Mouse (Mus musculus) neural tube, embryonic 15.5 days (tissue): ENCODE measurements around the gene Tomm5. TPM values are rescaled to one million over a fixed set of nuclear protein-coding genes. Genes with fewer than 3 reads are reported as not detected.
A peak's percentile ranks its signal among the peaks of the same experiment; 100 is the strongest.

ENCODE experiments used
- ATAC-seq: fragments of 200-750 bp; cut with Nextera tagmentation; 2 replicates; pipeline ENCODE4 v1.8.0; 2017; ENCODE audit warnings: mild to moderate bottlenecking, moderate TSS enrichment, moderate library complexity; ENCODE audit not compliant: low FRiP score
- H3K27ac ChIP-seq: fragments of 300-500 bp; sonication (generic); replicated peaks from 2 replicates; pipeline ENCODE4 v1.5.1; 2015; ENCODE audit warnings: mild to moderate bottlenecking, inconsistent platforms
- H3K27me3 ChIP-seq: fragments of 300-500 bp; sonication (generic); replicated peaks from 2 replicates; pipeline ENCODE4 v1.6.1; 2015; ENCODE audit warnings: inconsistent platforms
- H3K36me3 ChIP-seq: fragments of 300-500 bp; sonication (generic); 2 replicates; pipeline ENCODE4 v1.6.1; 2015; ENCODE audit warnings: inconsistent platforms
- H3K4me1 ChIP-seq: fragments of 300-500 bp; sonication (generic); 2 replicates; pipeline ENCODE4 v1.6.1; 2015; ENCODE audit warnings: inconsistent platforms
- H3K4me2 ChIP-seq: fragments of 300-500 bp; sonication (generic); 2 replicates; pipeline ENCODE4 v1.6.1; 2015; ENCODE audit warnings: inconsistent platforms, mild to moderate bottlenecking, moderate library complexity
- H3K4me3 ChIP-seq: fragments of 300-500 bp; sonication (generic); replicated peaks from 2 replicates; pipeline ENCODE4 v1.5.1; 2015; ENCODE audit warnings: mild to moderate bottlenecking, inconsistent platforms
- H3K9ac ChIP-seq: fragments of 300-500 bp; sonication (generic); replicated peaks from 2 replicates; pipeline ENCODE4 v1.6.1; 2015; ENCODE audit warnings: mild to moderate bottlenecking, inconsistent platforms
- H3K9me3 ChIP-seq: fragments of 300-500 bp; sonication (generic); replicated peaks from 2 replicates; pipeline ENCODE4 v1.6.1; 2016; ENCODE audit warnings: inconsistent platforms
- WGBS: fragments of 180-500 bp; shearing (Covaris S2); methylation state at CpG from one replicate; pipeline ENCODE4 v1.1.7; 2015; ENCODE audit warnings: mixed read lengths; 5-methylcytosine and 5-hydroxymethylcytosine counted together
- polyA plus RNA-seq: library from polyadenylated mRNA; unstranded; fragments of >200 nt; fragmentation: Nextera tagmentation; extraction: Ambion mirVana; gene quantifications from 2 replicates; pipeline ENCODE4 v1.2.1, GENCODE M21; 2015

Tomm5 gene
- 173 and 206 TPM in 2 replicates for polyA plus RNA-seq

DNA sequence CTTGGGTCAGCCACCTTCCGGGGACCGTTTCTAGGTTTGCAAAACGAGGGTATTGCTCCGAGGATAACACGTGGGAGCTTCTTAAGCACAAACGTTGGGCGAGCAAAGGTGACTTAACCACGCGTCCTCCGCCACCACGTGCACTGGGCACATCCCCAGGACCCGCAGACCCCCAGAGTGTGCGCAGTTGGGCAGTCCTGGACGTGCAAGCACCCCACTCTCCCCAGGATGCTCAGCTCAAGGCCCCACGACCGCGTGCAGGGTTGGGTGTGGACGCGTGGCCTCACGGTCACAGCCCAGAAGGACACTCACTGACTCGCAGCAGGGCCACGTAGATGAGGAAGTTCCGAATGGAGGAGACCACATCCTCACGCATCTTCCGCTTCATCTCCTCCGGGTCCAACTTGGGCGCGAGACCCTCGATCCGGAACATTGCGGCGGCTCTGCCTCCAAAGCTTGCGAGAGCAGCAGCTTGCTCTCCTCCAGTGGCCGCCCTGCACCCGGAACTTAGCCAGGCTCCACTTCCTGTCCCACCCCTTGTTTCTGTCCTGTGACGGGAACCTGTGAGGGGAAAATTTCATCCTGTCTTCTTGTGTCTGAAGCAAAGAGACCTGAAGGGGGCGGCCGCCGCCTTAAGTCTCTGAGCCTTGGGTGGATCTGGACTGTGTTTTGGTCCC is at the start of gene Tomm5:
Tomm5 (minus strand) TSS at position 514 of the 677 bp plus-strand sequence.
- no peaks in the 10 kb centered on the region for H3K9me3 ChIP-seq
- H3K4me3 ChIP-seq = peak within 1 kb of the TSS; percentile 97
- ATAC-seq = peak; percentile 96
- peak within 1 kb of the TSS; percentile 65 for H3K27ac ChIP-seq
- H3K27me3 ChIP-seq = no peaks in the 10 kb centered on the region
- H3K9ac ChIP-seq = peak within 1 kb of the TSS; percentile 92
- peaks cover 19% of the 10 kb centered on the region for H3K36me3 ChIP-seq
- H3K4me2 ChIP-seq = peak within 1 kb of the TSS; percentile 81
- under 1% methylated on average over 39 of the region's 39 CpGs for WGBS
- H3K4me1 ChIP-seq = peaks cover 17% of the 10 kb centered on the region

GRCm38 (mm10) chr4:45156433-45156832 is 48.5 kb upstream of the Tomm5 start:
- H3K9me3 ChIP-seq = no peaks in the 10 kb centered on the region
- H3K36me3 ChIP-seq = no peaks in the 10 kb centered on the region
- H3K27me3 ChIP-seq = no peaks in the 10 kb centered on the region
- ATAC-seq = no peak
- H3K9ac ChIP-seq = no peak overlapping the region
- no peak overlapping the region for H3K4me3 ChIP-seq
- 84% methylated on average over 3 of the region's 3 CpGs for WGBS
- H3K4me2 ChIP-seq = no peak overlapping the region
- no peaks in the 10 kb centered on the region for H3K4me1 ChIP-seq
- no peak overlapping the region for H3K27ac ChIP-seq

GRCm38 (mm10) chr4:45143005-45143404 is 35.1 kb upstream of the Tomm5 start:
- Histone ChIP-seq H3K4me2 (no peak overlapping the region), H3K4me3 (no peak overlapping the region), H3K9ac (no peak overlapping the region), H3K36me3 (no peaks in the 10 kb centered on the region), H3K9me3 (no peaks in the 10 kb centered on the region), H3K27me3 (no peaks in the 10 kb centered on the region), H3K4me1 (peaks cover 20% of the 10 kb centered on the region), H3K27ac (peak overlapping the region; percentile 34; the same call in 1 of the 2 replicates)
- ATAC-seq = peak; percentile 57; the same call in 1 of the 2 replicates
- WGBS = 53% methylated on average over 8 of the region's 8 CpGs

DNA sequence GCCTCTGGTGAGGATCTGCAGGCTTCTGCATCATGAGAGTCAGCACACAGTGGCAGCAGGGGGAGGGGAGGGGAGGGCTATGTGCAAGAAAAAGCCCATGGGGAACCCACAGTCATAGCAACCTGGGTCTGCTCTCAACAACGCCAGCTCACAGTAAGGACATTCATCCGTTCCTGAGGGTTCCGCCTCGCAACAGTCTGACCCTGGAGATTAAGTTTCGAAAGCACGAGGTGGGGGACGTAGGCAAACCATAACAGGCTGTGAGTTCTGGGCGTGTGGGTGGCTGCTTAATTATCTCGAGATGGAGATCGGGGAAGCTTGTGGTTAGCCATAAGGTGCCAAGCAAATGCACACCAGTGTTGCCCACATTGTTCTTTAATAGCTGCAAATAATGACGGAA is 34.5 kb upstream of the Tomm5 start:
- H3K4me3 ChIP-seq = no peak overlapping the region
- H3K4me2 ChIP-seq = no peak overlapping the region
- H3K27me3 ChIP-seq = no peaks in the 10 kb centered on the region
- peaks cover 20% of the 10 kb centered on the region for H3K4me1 ChIP-seq
- H3K9ac ChIP-seq = no peak overlapping the region
- WGBS = 49% methylated on average over 11 of the region's 11 CpGs
- ATAC-seq = peak; percentile 63; the same call in 1 of the 2 replicates
- no peaks in the 10 kb centered on the region for H3K9me3 ChIP-seq
- no peaks in the 10 kb centered on the region for H3K36me3 ChIP-seq
- H3K27ac ChIP-seq = no peak overlapping the region

- 78% methylated on average over 5 of the region's 5 CpGs for WGBS
- Histone ChIP-seq H3K27ac (no peak overlapping the region), H3K4me1 (peaks cover 20% of the 10 kb centered on the region), H3K27me3 (no peaks in the 10 kb centered on the region), H3K36me3 (no peaks in the 10 kb centered on the region), H3K9me3 (no peaks in the 10 kb centered on the region), H3K4me3 (no peak overlapping the region), H3K9ac (no peak overlapping the region), H3K4me2 (no peak overlapping the region)
- ATAC-seq = no peak
These were observed 33.9 kb upstream of the Tomm5 start for GRCm38 (mm10) chr4:45141835-45142234.

GRCm38 (mm10) chr4:45137636-45138035 is 29.7 kb upstream of the Tomm5 start:
- no peaks in the 10 kb centered on the region for H3K36me3 ChIP-seq
- peaks cover 10% of the 10 kb centered on the region; the same call in 1 of the 2 replicates for H3K4me1 ChIP-seq
- H3K4me2 ChIP-seq = no peak overlapping the region
- no peak overlapping the region for H3K27ac ChIP-seq
- H3K9me3 ChIP-seq = no peaks in the 10 kb centered on the region
- H3K9ac ChIP-seq = no peak overlapping the region
- WGBS = 49% methylated on average over 4 of the region's 4 CpGs
- no peak overlapping the region for H3K4me3 ChIP-seq
- no peak for ATAC-seq
- H3K27me3 ChIP-seq = no peaks in the 10 kb centered on the region

GRCm38 (mm10) chr4:45134471-45134870 is 26.6 kb upstream of the Tomm5 start:
- Histone ChIP-seq H3K4me3 (no peak overlapping the region), H3K27me3 (no peaks in the 10 kb centered on the region), H3K9ac (no peak overlapping the region), H3K4me1 (no peaks in the 10 kb centered on the region), H3K4me2 (no peak overlapping the region), H3K27ac (no peak overlapping the region), H3K9me3 (no peaks in the 10 kb centered on the region), H3K36me3 (no peaks in the 10 kb centered on the region)
- WGBS = 87% methylated on average over 8 of the region's 8 CpGs
- ATAC-seq = no peak

- no peak for ATAC-seq
These were observed 23.1 kb upstream of the Tomm5 start for GRCm38 (mm10) chr4:45131021-45131420.

GRCm38 (mm10) chr4:45121311-45121710 is 13.4 kb upstream of the Tomm5 start:
- Histone ChIP-seq H3K9ac (no peak overlapping the region), H3K27ac (no peak overlapping the region), H3K36me3 (no peaks in the 10 kb centered on the region), H3K4me2 (no peak overlapping the region), H3K4me3 (no peak overlapping the region), H3K9me3 (no peaks in the 10 kb centered on the region), H3K27me3 (no peaks in the 10 kb centered on the region), H3K4me1 (no peaks in the 10 kb centered on the region)
- WGBS = 91% methylated on average over 11 of the region's 11 CpGs
- ATAC-seq = no peak

More at GRCm38 (mm10) chr4:45131021-45131420, 23.1 kb upstream of the Tomm5 start:
- WGBS = 71% methylated on average over 4 of the region's 4 CpGs
- Histone ChIP-seq H3K9me3 (no peaks in the 10 kb centered on the region), H3K9ac (no peak overlapping the region), H3K36me3 (no peaks in the 10 kb centered on the region), H3K4me2 (no peak overlapping the region), H3K4me1 (no peaks in the 10 kb centered on the region), H3K27me3 (no peaks in the 10 kb centered on the region), H3K4me3 (no peak overlapping the region), H3K27ac (no peak overlapping the region)

DNA sequence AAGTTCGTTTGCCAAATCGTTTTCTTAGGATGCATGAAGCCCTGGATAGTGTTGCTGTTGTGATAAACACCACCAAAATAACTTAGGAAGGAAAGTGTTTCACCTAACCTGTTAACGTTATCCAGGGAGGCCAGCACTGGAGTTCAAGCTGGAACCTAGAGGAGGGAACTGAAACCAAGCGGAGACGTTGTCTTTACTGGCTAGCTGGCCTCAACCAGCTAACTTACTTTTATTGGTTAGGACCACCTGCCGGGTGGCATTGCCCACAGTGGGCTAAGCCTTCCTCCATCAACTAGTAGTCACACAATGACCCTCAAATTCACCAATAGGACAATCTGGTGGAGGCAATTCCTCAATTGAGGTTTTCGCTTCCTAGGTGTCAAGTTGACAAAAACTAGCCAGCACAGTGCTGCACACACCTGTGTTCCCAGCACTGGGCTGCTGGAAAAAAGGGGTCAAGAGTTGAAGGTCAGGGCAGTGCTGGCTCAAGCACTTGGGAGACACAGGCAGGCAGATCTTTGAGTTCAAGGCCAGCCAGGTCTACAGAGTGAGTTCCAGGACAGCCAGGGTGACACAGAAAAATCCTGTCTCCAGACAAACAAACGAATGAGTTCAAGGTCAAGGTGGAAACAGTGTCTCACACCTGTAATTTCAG is 669 bp upstream of the Tomm5 start:
- Histone ChIP-seq H3K36me3 (peaks cover 13% of the 10 kb centered on the region), H3K4me2 (peak overlapping the region; percentile 81), H3K9ac (no peak overlapping the region), H3K9me3 (no peaks in the 10 kb centered on the region), H3K4me1 (peaks cover 17% of the 10 kb centered on the region), H3K4me3 (0 out of 2 replicates have a peak overlapping the region, but pooled peaks have one; percentile 97), H3K27me3 (no peaks in the 10 kb centered on the region), H3K27ac (no peak overlapping the region)
- ATAC-seq = no peak
- WGBS = 62% methylated on average over 8 of the region's 8 CpGs

DNA sequence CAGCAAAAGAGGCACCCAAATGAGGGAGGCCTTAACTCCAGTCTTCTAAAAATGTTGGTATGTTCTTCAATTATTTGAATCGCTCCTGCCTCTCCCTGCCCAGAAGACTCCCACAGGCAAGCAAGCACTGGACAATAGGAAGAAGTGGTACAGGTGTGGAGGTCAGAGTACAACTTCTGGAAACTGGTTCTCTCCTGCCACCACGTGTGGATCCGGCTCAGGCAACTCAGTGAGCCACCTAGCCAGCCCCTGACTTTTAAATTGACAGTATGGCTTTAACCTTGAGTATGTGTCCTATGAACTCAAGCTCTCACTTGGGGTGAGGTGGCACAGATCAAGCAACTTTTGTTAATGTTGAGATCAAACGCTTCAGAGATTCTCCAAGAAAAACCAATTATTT is 848 bp downstream of the Tomm5 start:
- Histone ChIP-seq H3K9ac (peak overlapping the region; percentile 92), H3K27ac (no peak overlapping the region), H3K4me3 (peak overlapping the region; percentile 97), H3K9me3 (no peaks in the 10 kb centered on the region), H3K4me1 (peaks cover 17% of the 10 kb centered on the region), H3K27me3 (no peaks in the 10 kb centered on the region), H3K4me2 (peak overlapping the region; percentile 81), H3K36me3 (peaks cover 25% of the 10 kb centered on the region)
- 8% methylated on average over 4 of the region's 4 CpGs for WGBS
- no peak for ATAC-seq

- no peaks in the 10 kb centered on the region for H3K9me3 ChIP-seq
- peak overlapping the region; percentile 81 for H3K4me2 ChIP-seq
- ATAC-seq = no peak
- H3K4me1 ChIP-seq = peaks cover 17% of the 10 kb centered on the region
- no peak overlapping the region for H3K9ac ChIP-seq
- H3K4me3 ChIP-seq = peak overlapping the region; percentile 97; the same call in 1 of the 2 replicates
- H3K27ac ChIP-seq = no peak overlapping the region
- H3K27me3 ChIP-seq = no peaks in the 10 kb centered on the region
- peaks cover 32% of the 10 kb centered on the region for H3K36me3 ChIP-seq
- 76% methylated on average over 5 of the region's 5 CpGs for whole genome bisulfite sequencing
These were observed 1.5 kb downstream of the Tomm5 start for GRCm38 (mm10) chr4:45106409-45106808.
